Mouse (Mus musculus) left cerebral cortex, adult 9 months (tissue): ENCODE measurements around the gene Fkbp4.
A peak's percentile ranks its signal among the peaks of the same experiment; 100 is the strongest.

ENCODE experiments used
- DNase-seq, 2 experiments: peaks; one replicate each; pipeline ENCODE4 v3.0.0; 2022; ENCODE audit warnings: low spot score in 2 of 2

The Fkbp4 gene

GRCm38 (mm10) chr6:128438317-128438870, at the start of gene Fkbp4:
Fkbp4 (minus strand) TSS chr6:128438677.
- DNase-seq: peak; percentile 66 to 89

DNA sequence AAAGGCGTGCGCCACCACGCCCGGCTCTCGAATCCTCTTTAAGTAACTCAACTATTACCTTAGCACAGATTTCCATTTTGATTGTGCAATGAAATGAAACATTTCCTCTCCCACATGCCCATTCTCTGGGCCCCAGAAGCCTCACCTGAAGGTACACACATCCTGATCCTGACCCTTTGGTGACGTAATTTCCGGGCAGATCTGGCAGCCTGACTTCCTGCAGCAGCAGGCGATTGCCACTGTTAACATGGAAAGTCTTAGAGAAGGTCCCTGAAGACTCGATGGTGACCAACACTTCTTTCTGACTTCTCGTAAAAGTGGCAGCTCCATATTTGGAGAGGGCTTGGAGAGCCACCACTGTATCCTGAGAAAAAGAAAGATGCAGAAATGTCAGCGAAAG, 49.3 kb upstream of the Fkbp4 start:
- no peak for DNase-seq

DNA sequence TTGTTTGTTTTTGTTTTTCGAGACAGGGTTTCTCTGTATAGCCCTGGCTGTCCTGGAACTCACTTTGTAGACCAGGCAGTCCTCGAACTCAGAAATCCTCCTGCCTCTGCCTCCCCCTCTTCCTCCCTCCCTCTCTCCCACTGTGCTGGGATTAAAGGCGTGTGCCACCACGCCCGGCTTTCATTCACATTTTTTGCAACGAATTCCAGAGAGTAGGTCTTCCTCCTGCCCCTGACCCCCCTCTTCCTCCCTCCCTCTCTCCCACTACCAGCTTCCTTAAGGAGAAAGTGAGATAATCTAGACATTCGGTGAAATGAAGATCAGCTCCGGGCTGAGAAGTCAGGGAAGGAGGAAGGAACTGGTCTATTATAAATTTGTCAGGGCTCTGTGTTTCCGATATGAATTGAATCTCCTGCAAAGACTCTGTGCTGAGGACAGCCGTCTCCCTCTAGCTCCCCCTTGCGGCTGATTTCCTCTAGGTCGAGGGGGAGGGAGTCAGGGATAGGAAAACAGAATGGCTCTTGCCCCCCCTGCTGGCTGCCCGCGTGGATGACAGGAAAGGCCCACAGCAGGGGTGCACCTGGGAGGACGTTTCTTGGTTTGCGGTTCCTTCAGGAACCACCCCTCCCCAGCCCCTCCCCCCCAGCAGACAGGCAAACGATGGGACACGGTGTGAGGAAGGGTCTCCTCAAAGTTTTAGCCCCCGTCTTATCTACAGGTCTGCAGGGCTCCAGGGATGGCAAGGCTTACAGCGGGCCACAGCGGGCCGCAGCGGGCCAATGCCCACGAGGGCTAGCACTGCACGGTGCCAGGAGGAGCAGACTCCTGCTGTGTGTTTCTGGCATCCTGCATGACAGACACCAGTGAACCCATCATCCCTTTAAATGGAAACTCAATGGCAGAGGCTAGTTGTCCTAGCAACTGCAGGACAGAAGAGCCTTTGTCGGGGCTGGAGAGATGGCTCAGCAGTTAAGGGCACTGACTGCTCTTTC, 41.3 kb upstream of the Fkbp4 start:
- peak; percentile 57 to 97 for DNase-seq

DNA sequence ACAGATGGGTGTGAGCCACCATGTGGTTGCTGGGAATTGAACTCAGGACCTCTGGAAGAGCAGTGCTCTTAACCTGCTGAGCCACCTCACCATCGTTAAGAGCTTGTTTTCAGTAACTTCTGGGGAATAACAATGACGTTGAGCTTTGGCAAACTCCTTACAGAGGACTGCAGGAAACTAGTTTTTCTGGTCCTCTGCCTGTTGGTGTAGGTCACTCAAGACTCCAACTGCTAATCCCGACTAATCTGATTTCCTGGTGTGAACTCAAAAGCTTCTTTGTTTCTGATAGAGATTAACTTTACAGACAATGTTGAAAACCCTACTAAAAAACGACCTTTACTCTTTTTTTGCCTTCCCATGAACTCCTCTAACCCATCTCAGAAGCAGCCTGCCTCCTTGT, 39.0 kb upstream of the Fkbp4 start:
- no peak for DNase-seq

GRCm38 (mm10) chr6:128474112-128474511, 35.6 kb upstream of the Fkbp4 start:
- no peak for DNase-seq

- DNase-seq: no peak
These were observed 31.0 kb upstream of the Fkbp4 start for GRCm38 (mm10) chr6:128469451-128469850.

DNA sequence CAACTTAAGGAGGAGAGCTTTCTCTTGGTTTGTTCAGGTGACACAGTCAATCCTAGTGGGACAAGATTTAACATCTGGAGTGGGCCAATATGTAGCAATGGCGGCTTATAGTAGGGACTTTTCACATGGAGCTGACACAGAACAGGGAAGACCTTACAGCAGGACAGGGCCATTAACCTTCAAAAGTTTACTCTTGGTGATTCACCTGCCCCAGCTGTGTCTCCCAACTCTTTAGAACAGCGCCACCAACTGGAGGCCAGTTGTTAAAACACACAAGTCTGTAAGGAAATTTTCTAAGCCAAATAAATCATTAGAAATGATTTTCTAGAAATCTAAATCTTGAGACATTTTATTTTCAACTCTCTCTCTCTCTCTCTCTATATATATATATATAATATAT, 28.8 kb upstream of the Fkbp4 start:
- DNase-seq: no peak

- DNase-seq: no peak
These were observed 28.1 kb upstream of the Fkbp4 start for GRCm38 (mm10) chr6:128466563-128466962.

DNA sequence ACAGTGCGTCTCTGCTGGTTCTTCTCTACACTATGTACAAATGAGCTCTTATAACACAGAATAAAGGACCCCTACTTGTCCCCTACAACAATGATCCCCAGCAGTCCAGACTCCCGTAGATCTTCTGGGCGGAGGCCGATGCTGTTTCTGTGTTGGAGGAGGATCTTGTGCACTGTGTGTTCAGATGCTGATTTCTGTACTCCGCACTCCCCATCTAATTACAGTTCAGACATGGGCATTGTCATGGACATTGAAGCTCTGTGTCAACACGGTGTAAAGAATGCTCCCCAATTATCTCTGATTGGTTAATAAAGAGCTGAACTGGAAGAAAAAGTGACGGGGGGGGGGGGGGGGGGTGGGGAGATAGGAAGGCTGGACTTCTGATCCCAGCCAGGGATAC, 27.6 kb upstream of the Fkbp4 start:
- DNase-seq: no peak

- DNase-seq: no peak
These were observed 26.5 kb upstream of the Fkbp4 start for GRCm38 (mm10) chr6:128464996-128465395.

GRCm38 (mm10) chr6:128461606-128462005, 23.1 kb upstream of the Fkbp4 start:
- no peak for DNase-seq

DNA sequence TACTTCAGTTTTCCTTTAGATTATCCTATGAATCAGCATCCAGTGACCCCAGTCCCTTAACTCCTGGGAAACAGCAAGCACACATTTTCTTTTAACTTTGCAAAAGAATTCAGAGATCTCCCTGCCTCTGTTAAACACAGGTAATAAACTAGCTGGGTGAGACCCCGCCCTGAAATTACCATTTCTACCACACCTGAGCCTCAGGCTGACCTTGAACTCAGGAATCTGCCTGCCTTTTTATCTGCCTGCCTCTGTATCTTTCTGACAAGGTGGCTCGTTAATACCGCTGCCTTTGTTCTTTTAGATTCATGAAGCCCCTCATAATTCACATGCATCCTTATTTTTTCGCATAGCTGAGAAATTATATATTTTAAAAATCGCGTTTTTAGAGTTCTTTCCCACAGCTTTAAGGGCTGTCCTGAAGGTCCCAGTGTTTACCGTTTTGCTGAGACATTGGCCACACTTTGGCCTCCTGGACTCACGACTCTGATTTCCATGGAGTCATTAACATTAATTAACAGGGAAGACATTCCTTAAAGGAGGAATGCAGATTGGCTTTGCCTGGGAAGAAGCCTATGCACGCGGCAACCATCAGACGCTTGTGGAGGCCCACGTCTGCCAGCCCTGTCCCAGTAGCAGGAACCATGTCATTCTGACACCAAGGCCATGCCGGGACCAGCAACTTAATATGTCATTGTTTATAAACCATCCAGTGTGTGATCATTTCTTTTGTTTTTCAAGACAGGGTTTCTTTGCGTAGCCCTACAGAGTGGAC, 22.4 kb upstream of the Fkbp4 start:
- no peak for DNase-seq

- no peak for DNase-seq
These were observed 21.8 kb upstream of the Fkbp4 start for GRCm38 (mm10) chr6:128460321-128460720.

- DNase-seq: no peak
These were observed 18.7 kb upstream of the Fkbp4 start for GRCm38 (mm10) chr6:128457186-128457585.

DNA sequence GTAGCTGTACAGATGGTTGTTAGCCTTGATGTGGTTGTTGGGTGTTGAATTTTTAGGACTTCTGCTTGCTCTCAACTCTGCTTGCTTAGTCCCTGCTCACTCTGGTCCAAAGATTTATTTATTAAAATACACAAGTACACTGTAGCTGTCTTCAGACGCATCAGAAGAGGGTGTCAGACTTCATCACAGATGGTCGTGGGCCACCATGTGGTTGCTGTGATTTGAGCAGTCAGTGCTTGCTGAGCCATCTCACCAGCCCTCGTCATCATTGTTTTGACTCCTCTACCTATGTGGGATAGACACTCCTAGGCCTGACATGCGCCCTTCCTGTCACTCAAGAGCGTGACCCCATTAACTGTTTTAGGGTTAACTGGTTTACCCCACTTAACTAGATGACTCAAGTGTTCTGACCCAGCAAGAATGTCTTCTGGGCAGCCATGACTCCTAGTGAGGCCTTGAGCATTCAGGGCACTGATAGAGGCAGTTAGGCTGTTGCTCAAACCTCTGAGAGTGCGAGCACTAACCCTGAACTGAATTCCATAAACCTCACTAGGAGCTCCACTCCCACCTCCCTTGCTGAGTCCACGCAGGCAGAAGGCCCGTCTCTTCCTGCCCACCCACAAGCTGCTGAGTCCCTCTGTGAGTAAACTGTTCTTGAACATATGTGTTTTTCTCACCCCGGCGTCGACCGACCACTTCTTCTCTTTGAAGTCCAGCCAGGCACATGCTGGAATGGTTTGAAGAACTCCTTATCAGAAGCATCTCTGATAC, 17.5 kb upstream of the Fkbp4 start:
- DNase-seq: peak in 1 of 2 experiments; percentile 30

DNA sequence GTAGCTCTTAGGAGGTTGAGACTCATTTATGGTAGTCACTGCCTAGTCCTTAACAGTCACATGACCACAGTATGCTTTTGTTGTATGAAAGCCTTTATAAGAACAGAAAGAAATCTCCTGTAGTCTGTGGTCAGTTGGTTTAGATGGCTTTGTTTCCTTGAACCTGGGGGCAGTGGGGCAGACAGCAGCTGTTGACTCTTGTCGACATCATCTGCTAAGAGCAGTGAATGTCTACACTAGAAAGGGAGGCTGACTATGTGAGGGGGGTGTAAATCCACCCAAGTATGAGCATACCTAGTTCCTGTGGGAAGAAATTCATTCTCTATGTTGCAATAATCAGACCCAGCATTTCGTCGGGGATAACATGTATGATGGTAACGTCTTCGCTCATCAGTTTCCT, 8.6 kb upstream of the Fkbp4 start:
- DNase-seq: no peak

- DNase-seq: peak in 1 of 2 experiments; percentile 57
These were observed 7.5 kb upstream of the Fkbp4 start for GRCm38 (mm10) chr6:128445761-128446535.

DNA sequence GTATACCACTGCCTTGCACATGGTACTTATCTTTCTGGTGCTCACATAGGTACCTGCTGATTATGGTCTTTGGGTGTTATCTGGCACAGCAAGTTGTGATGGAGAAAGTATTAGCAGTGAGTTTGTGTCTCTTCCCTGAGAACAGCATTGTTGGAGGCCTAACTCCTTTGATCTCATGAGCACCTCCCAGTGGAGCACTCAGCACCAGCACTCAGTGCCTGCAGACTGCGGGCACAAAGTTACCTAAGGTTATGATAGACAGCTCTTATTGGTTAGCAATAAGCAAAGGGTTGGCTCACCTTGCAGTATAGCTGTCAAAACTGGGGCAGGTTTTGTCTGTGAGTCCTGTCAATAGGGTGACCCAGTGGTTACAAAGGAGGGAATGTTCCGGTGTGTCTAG, 1.8 kb upstream of the Fkbp4 start:
- DNase-seq: no peak

DNA sequence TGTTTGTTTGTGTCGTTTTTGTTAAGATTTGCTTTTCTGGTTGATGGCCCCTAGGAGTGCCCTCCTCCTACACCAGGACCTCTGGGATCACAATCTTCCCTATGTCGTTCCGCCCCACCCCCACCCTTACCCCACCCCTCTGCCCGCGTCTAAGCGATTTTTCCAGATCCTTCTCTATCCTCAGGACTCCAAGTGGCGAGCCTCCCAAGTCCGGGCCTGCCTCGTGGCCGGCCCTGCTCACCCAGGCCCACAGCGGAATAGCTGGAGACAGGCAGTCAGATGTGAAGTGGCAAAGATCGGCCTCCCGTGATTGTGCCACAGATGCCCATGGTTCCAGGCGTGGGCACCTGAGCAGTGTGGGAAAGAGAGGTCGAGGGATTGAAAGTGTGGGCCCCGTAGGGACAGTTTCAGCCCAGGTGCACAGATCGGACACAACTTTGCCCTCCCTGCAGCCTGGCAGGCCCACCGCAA, 429 bp upstream of the Fkbp4 start:
- DNase-seq: no peak

DNA sequence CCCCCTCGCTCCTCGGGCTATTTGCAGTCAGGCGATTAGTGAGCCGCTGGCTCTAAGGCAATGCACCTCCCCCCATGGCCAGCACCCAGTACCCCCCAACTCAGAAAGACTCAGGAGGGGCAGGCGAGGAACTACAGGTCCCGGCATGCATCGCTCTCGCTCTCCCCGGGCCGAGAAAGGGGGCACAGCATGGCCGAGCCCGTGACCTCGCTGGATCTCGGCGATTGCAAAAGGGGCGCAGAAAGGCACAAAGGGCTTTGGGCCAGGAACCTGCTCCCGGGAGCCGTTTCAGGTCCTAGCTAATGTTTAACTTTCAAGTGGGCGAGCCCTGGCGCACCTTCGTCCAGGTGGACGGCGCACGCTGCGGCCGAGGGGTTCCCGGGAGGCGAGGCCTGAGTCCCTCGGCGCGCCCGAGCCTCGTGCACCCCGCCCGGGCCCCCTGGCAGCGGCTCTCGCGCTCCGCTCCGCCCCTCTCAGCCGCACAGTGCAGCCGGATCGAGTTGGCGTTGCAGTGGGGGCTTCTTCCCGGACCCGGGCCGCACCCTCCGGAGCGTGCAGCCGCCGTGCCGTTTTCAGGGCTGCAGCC, 653 bp downstream of the Fkbp4 start:
- peak in 1 of 2 experiments; percentile 39 for DNase-seq
